Mouse (Mus musculus) olfactory bulb, adult 2 months (tissue): Measurements from ENCODE around the gene Kctd15.

ENCODE experiments used
- CTCF ChIP-seq: fragments of 200-500 bp; IDR thresholded peaks from 2 replicates; pipeline ENCODE4 v1.5.1; 2012; ENCODE audit warnings: low read depth, mild to moderate bottlenecking, low read length, moderate library complexity; ENCODE audit not compliant: insufficient read depth
- POLR2A ChIP-seq: fragments of 200-500 bp; IDR thresholded peaks from 2 replicates; pipeline ENCODE4 v1.6.1; 2012; ENCODE audit warnings: mild to moderate bottlenecking, low read depth, low read length, moderate library complexity; ENCODE audit not compliant: insufficient read depth

- TF ChIP-seq CTCF (no peak), POLR2A (no peak)
Observed at GRCm38 (mm10) chr7:34616275-34616674, 40.3 kb downstream of the Kctd15 start.
